In genomic region chr7:138501347-138502014, GRCm38 (mm10) we compare ENCODE assay signal across 20 mouse cellular contexts.
A peak's percentile ranks its signal among the peaks of the same experiment; 100 is the strongest.
DNase-seq lines count a peak whose midpoint lies in the region; ATAC-seq and TF ChIP-seq lines count a peak whose summit lies in the region.
"Had no signal": no experiment of that assay in that cellular context is flagged by ENCODE, and none has a peak within 500 bp of the region (broad histone marks: within the 10 kb centered on the region; RNA-seq: fewer than 3 reads in every experiment).

No protein-coding gene starts in this region.

- peak overlapping the region; percentile 66 for H3K27ac ChIP-seq in hindbrain, embryonic 13.5 days
- H3K27ac ChIP-seq in hindbrain, embryonic 16.5 days (ENCODE audit: low read depth, low read length): no peak overlapping the region
- peak overlapping the region; percentile 25; the same call in 1 of the 2 replicates for H3K27ac ChIP-seq in midbrain, embryonic 12.5 days (replicated peaks)
- H3K27ac ChIP-seq in midbrain, embryonic 11.5 days (ENCODE audit: low read depth, low read length): no peak overlapping the region
- H3K27ac ChIP-seq in forebrain, embryonic 12.5 days: no peak overlapping the region
- H3K27ac ChIP-seq in midbrain, postnatal 0 days (ENCODE audit: low read depth, low read length): no peak overlapping the region
- H3K27ac ChIP-seq: heart, embryonic 15.5 days; hindbrain, embryonic 15.5 days; neural tube, embryonic 15.5 days had no signal

- no peak for DNase-seq in midbrain, embryonic 11.5 days (ENCODE audit: low spot score, missing footprints)
- DNase-seq in midbrain, postnatal 0 days (ENCODE audit: low spot score): peak; percentile 39
- no peak for DNase-seq in adrenal gland, postnatal 10 days
- DNase-seq: B cell, adult 2 months; cerebellum, adult 2 months; embryo, embryonic 11 days; kidney, adult 8-10 months; kidney, postnatal 36 days; lung, embryonic 14.5 days; right cerebral cortex, adult 18-20 months; thymus, postnatal 36 days had no signal

- H3K9me3 ChIP-seq in hindbrain, embryonic 13.5 days: no peaks in the 10 kb centered on the region
- H3K9me3 ChIP-seq in hindbrain, embryonic 16.5 days (ENCODE audit: control insufficient read depth, low read length): no peaks in the 10 kb centered on the region
- no peaks in the 10 kb centered on the region for H3K9me3 ChIP-seq in midbrain, embryonic 12.5 days
- no peaks in the 10 kb centered on the region for H3K9me3 ChIP-seq in midbrain, embryonic 11.5 days (ENCODE audit: control insufficient read depth, low read length)
- H3K9me3 ChIP-seq in forebrain, embryonic 12.5 days: no peaks in the 10 kb centered on the region
- no peaks in the 10 kb centered on the region for H3K9me3 ChIP-seq in midbrain, postnatal 0 days (ENCODE audit: low read length)
- H3K9me3 ChIP-seq: heart, embryonic 15.5 days; hindbrain, embryonic 15.5 days; neural tube, embryonic 15.5 days had no signal

- no peaks in the 10 kb centered on the region for H3K36me3 ChIP-seq in hindbrain, embryonic 13.5 days
- no peaks in the 10 kb centered on the region for H3K36me3 ChIP-seq in hindbrain, embryonic 16.5 days (ENCODE audit: control insufficient read depth, insufficient read depth, low read length)
- no peaks in the 10 kb centered on the region for H3K36me3 ChIP-seq in midbrain, embryonic 12.5 days
- no peaks in the 10 kb centered on the region for H3K36me3 ChIP-seq in midbrain, embryonic 11.5 days (ENCODE audit: control insufficient read depth, insufficient read depth, low read length)
- H3K36me3 ChIP-seq in forebrain, embryonic 12.5 days (replicated peaks): no peaks in the 10 kb centered on the region
- H3K36me3 ChIP-seq in midbrain, postnatal 0 days (ENCODE audit: insufficient read depth, low read length): no peaks in the 10 kb centered on the region
- H3K36me3 ChIP-seq: heart, embryonic 15.5 days; hindbrain, embryonic 15.5 days; neural tube, embryonic 15.5 days had no signal

- 54% methylated on average over 14 of the region's 14 CpGs for WGBS in hindbrain, embryonic 13.5 days
- 43% methylated on average over 14 of the region's 14 CpGs for WGBS in hindbrain, embryonic 16.5 days
- WGBS in midbrain, embryonic 12.5 days: 78% methylated on average over 14 of the region's 14 CpGs
- WGBS in midbrain, embryonic 11.5 days: 85% methylated on average over 14 of the region's 14 CpGs
- 60% methylated on average over 14 of the region's 14 CpGs for WGBS in forebrain, embryonic 12.5 days
- WGBS in midbrain, postnatal 0 days: 35% methylated on average over 14 of the region's 14 CpGs

- TF ChIP-seq CTCF in midbrain, postnatal 0 days (IDR thresholded peaks at IDR 0.05): no peak

- H3K27me3 ChIP-seq in hindbrain, embryonic 13.5 days: no peaks in the 10 kb centered on the region
- H3K27me3 ChIP-seq in hindbrain, embryonic 16.5 days (replicated peaks; ENCODE audit: control insufficient read depth, insufficient read depth, low read length): no peaks in the 10 kb centered on the region
- H3K27me3 ChIP-seq in midbrain, embryonic 12.5 days: no peaks in the 10 kb centered on the region
- H3K27me3 ChIP-seq in midbrain, embryonic 11.5 days (ENCODE audit: control insufficient read depth, insufficient read depth, low read length): no peaks in the 10 kb centered on the region
- no peaks in the 10 kb centered on the region for H3K27me3 ChIP-seq in forebrain, embryonic 12.5 days
- H3K27me3 ChIP-seq in midbrain, postnatal 0 days (ENCODE audit: insufficient read depth, low read length): no peaks in the 10 kb centered on the region
- H3K27me3 ChIP-seq: heart, embryonic 15.5 days; hindbrain, embryonic 15.5 days; neural tube, embryonic 15.5 days had no signal

- H3K4me1 ChIP-seq in hindbrain, embryonic 13.5 days (replicated peaks): peaks cover 17% of the 10 kb centered on the region; the same call in 1 of the 2 replicates
- H3K4me1 ChIP-seq in hindbrain, embryonic 16.5 days (ENCODE audit: control insufficient read depth, insufficient read depth, low read depth, low read length): peaks cover 6% of the 10 kb centered on the region
- no peaks in the 10 kb centered on the region for H3K4me1 ChIP-seq in midbrain, embryonic 12.5 days
- no peaks in the 10 kb centered on the region for H3K4me1 ChIP-seq in midbrain, embryonic 11.5 days (ENCODE audit: control insufficient read depth, insufficient read depth, low read length)
- 0 out of 2 replicates have a peak, but pooled peaks cover 3% of the 10 kb centered on the region for H3K4me1 ChIP-seq in forebrain, embryonic 12.5 days
- no peaks in the 10 kb centered on the region for H3K4me1 ChIP-seq in midbrain, postnatal 0 days (ENCODE audit: insufficient read depth, low read length)
- H3K4me1 ChIP-seq: heart, embryonic 15.5 days had no signal

- H3K9ac ChIP-seq in hindbrain, embryonic 13.5 days: no peak overlapping the region
- no peak overlapping the region for H3K9ac ChIP-seq in hindbrain, embryonic 16.5 days (ENCODE audit: low read depth, low read length)
- no peak overlapping the region for H3K9ac ChIP-seq in midbrain, embryonic 12.5 days (replicated peaks)
- H3K9ac ChIP-seq in midbrain, embryonic 11.5 days (ENCODE audit: low read length): no peak overlapping the region
- H3K9ac ChIP-seq in forebrain, embryonic 12.5 days: no peak overlapping the region
- no peak overlapping the region for H3K9ac ChIP-seq in midbrain, postnatal 0 days (replicated peaks; ENCODE audit: low read length, poor library complexity, severe bottlenecking)
- H3K9ac ChIP-seq: heart, embryonic 15.5 days; hindbrain, embryonic 15.5 days; lung, embryonic 14.5 days; neural tube, embryonic 15.5 days had no signal

- no peak overlapping the region for H3K4me3 ChIP-seq in hindbrain, embryonic 13.5 days
- H3K4me3 ChIP-seq in hindbrain, embryonic 16.5 days (ENCODE audit: low read length): no peak overlapping the region
- no peak overlapping the region for H3K4me3 ChIP-seq in midbrain, embryonic 12.5 days
- H3K4me3 ChIP-seq in midbrain, embryonic 11.5 days (ENCODE audit: low read depth, low read length): no peak overlapping the region
- H3K4me3 ChIP-seq in forebrain, embryonic 12.5 days (replicated peaks): no peak overlapping the region
- no peak overlapping the region for H3K4me3 ChIP-seq in midbrain, postnatal 0 days (ENCODE audit: low read depth, low read length)
- H3K4me3 ChIP-seq: erythroblast, embryonic 14.5 days; heart, embryonic 15.5 days; hindbrain, embryonic 15.5 days; neural tube, embryonic 15.5 days had no signal

- ATAC-seq in hindbrain, embryonic 13.5 days (ENCODE audit: low FRiP score): no peak
- no peak for ATAC-seq in hindbrain, embryonic 16.5 days
- ATAC-seq in midbrain, embryonic 12.5 days (ENCODE audit: low FRiP score, low read depth): no peak; the same call in 1 of the 2 replicates
- no peak for ATAC-seq in midbrain, embryonic 11.5 days (ENCODE audit: low FRiP score)
- peak; percentile 61; the same call in 1 of the 2 replicates for ATAC-seq in forebrain, embryonic 12.5 days (ENCODE audit: low FRiP score)
- ATAC-seq in midbrain, postnatal 0 days (ENCODE audit: low FRiP score): no peak

- no peak overlapping the region for H3K4me2 ChIP-seq in hindbrain, embryonic 13.5 days
- no peak overlapping the region; the same call in 1 of the 2 replicates for H3K4me2 ChIP-seq in hindbrain, embryonic 16.5 days (ENCODE audit: low read length)
- H3K4me2 ChIP-seq in midbrain, embryonic 12.5 days (replicated peaks): no peak overlapping the region
- H3K4me2 ChIP-seq in midbrain, embryonic 11.5 days: no peak overlapping the region
- no peak overlapping the region for H3K4me2 ChIP-seq in forebrain, embryonic 12.5 days
- H3K4me2 ChIP-seq in midbrain, postnatal 0 days (ENCODE audit: low read depth, low read length, poor library complexity, severe bottlenecking): no peak overlapping the region
- H3K4me2 ChIP-seq: heart, embryonic 15.5 days; hindbrain, embryonic 15.5 days; liver, embryonic 11.5 days; lung, embryonic 14.5 days; neural tube, embryonic 15.5 days had no signal

Comparison
In these comparisons a context has a peak if more than half of its experiments do, and no peak if none do; other contexts are left out.
1. H3K27ac ChIP-seq: peak in hindbrain, embryonic 13.5 days (single experiment) and midbrain, embryonic 12.5 days (single experiment); none in hindbrain, embryonic 16.5 days (single experiment), midbrain, embryonic 11.5 days (single experiment), forebrain, embryonic 12.5 days (single experiment) and midbrain, postnatal 0 days (single experiment).